Mouse (Mus musculus): ENCODE data around the gene Zcchc2. TPM values are rescaled to one million over a fixed set of nuclear protein-coding genes. Genes with fewer than 3 reads are reported as not detected.

Zcchc2 gene
- polyA plus RNA-seq, 1 experiment from 2014 or later, result 2.4 TPM

DNA sequence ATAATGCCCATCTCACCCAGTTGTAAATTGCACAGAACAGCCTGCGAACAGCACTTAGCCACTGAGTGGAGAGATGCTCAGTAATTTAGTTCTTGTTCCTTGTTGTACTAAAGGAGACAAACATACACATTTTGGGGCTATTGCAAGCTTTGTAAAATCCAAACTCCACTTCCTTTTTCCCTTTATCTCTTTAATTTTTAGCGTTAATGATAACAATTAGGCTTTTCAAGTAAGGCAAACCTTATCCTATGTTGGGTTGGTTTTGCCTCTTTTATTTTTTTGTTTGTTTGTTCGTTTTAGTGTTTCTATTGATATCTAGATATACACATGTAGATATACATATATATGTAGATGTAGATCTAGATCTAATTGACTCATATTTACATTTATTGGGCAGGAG lies 34.6 kb downstream of the Zcchc2 start:
- 86% methylated on average over 3 of the region's 3 CpGs for WGBS
- Histone ChIP-seq H3K9me3 (no peaks in the 10 kb centered on the region), H3K36me3 (peaks cover 59% of the 10 kb centered on the region), H3K27me3 (ENCODE audit: insufficient read depth, poor library complexity, severe bottlenecking) (no peaks in the 10 kb centered on the region), H3K27ac (no peak overlapping the region), H3K4me3 (no peak overlapping the region), H3K4me1 (no peaks in the 10 kb centered on the region)
- no peak for DNase-seq (ENCODE audit: low spot score)

DNA sequence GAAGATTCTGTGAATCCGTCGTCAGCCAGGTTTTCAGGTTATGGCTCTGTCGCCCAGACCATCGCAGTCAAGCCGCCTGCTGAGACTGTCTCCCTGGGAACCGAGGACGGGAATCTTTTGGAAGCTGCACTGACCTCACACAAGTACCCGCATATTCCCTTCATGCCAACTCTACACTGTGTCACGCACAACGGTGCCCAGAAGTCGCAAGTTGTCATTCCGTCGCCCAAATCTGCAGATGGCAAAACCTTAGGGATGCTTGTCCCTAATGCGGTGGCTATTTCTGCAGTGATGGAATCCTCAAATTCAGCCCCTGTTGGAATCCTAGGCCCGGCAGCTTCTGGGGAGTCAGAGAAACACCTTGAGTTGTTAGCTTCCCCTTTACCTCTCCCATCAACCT lies 39.6 kb downstream of the Zcchc2 start:
- peaks cover 41% of the 10 kb centered on the region for H3K36me3 ChIP-seq
- 91% methylated on average over 15 of the region's 15 CpGs for WGBS
- no peaks in the 10 kb centered on the region for H3K27me3 ChIP-seq (ENCODE audit: insufficient read depth, poor library complexity, severe bottlenecking)
- peaks cover under 1% of the 10 kb centered on the region; the same call in 1 of the 2 replicates for H3K4me1 ChIP-seq
- H3K9me3 ChIP-seq, result no peaks in the 10 kb centered on the region
- H3K27ac ChIP-seq, result no peak overlapping the region
- DNase-seq (ENCODE audit: low spot score), result no peak
- no peak overlapping the region for H3K4me3 ChIP-seq

DNA sequence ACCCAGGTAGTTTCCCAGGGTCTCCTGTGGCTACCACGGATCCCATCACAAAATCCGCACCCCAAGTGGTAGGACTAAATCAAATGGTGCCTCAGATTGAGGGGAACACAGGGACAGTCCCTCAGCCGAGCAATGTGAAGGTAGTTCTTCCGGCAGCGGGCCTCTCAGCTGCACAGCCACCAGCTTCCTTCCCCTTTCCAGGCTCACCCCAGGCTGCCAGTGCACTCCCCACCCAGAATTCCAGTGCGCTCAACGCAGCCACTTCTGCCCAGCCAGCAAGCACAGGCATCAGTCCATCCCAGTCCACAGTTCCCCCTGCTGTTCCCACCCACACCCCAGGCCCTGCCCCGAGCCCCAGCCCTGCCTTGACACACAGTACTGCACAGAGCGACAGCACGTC lies 40.1 kb downstream of the Zcchc2 start:
- 89% methylated on average over 10 of the region's 10 CpGs for WGBS
- Histone ChIP-seq H3K36me3 (peaks cover 41% of the 10 kb centered on the region), H3K27ac (no peak overlapping the region), H3K27me3 (ENCODE audit: insufficient read depth, poor library complexity, severe bottlenecking) (no peaks in the 10 kb centered on the region), H3K4me3 (no peak overlapping the region), H3K4me1 (peaks cover 6% of the 10 kb centered on the region), H3K9me3 (no peaks in the 10 kb centered on the region)
- DNase-seq (ENCODE audit: low spot score), result no peak

DNA sequence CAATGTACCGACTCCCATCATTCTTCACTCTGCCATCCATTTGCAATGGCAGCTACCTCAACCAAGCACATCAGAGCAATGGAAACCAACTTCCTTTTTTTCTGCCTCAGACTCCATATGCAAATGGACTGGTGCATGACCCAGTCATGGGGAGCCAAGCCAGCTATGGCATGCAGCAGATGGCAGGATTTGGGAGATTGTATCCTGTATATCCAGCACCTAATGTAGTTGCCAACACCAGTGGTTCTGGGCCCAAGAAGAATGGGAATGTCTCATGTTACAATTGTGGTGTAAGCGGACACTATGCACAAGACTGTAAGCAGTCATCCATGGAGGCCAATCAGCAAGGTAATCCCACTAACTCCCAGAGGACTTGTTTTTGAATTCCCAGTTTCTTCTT lies 40.7 kb downstream of the Zcchc2 start:
- 94% methylated on average over 2 of the region's 2 CpGs for whole genome bisulfite sequencing
- peaks cover 10% of the 10 kb centered on the region for H3K4me1 ChIP-seq
- H3K27me3 ChIP-seq (ENCODE audit: insufficient read depth, poor library complexity, severe bottlenecking), result no peaks in the 10 kb centered on the region
- no peak overlapping the region for H3K27ac ChIP-seq
- H3K36me3 ChIP-seq, result peaks cover 40% of the 10 kb centered on the region
- no peak for DNase-seq (ENCODE audit: low spot score)
- no peak overlapping the region for H3K4me3 ChIP-seq
- no peaks in the 10 kb centered on the region for H3K9me3 ChIP-seq

DNA sequence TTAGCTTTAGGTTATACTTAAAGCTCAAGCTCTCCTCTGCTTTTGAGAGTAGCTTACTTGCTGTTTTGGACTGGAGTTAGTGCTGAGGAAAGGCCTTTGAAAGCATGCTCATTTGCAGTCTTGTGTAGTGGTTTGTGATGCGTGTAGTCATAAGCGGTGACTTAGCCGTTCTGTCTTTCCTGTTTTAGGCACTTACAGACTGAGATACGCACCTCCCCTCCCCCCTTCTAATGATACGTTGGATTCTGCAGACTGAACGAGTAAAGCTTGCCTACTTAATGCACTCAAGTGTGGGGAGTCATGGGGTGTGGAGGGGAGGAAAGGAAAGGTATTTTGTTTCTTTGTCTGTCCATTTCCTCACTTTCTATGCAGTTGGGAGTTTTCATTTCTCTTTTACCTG lies 41.7 kb downstream of the Zcchc2 start:
- no peak overlapping the region for H3K27ac ChIP-seq
- DNase-seq (ENCODE audit: low spot score), result no peak
- peaks cover 41% of the 10 kb centered on the region for H3K36me3 ChIP-seq
- no peaks in the 10 kb centered on the region for H3K27me3 ChIP-seq (ENCODE audit: insufficient read depth, poor library complexity, severe bottlenecking)
- H3K4me1 ChIP-seq, result peaks cover 10% of the 10 kb centered on the region
- WGBS, result 78% methylated on average over 6 of the region's 6 CpGs
- H3K9me3 ChIP-seq, result no peaks in the 10 kb centered on the region
- H3K4me3 ChIP-seq, result no peak overlapping the region

DNA sequence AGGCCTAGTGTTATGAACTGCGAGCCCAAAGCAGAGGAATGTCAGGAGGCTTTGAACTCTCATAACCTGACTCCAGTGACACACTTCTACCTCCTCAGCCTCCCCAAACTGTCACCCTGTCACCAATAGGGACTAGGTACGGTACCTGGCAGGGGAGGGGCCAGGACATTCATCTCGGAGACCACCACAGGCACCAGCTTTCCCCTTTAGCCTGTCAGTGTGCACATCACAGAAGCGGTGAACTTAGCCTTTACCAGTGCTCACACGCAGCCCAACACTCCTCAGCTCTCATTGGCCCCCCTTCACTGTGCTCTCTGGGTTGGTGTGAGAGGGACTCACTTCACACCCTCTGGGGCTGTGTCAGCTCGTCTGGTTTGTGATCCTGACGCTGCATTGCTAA lies 44.6 kb downstream of the Zcchc2 start:
- Histone ChIP-seq H3K9me3 (no peaks in the 10 kb centered on the region), H3K4me3 (no peak overlapping the region), H3K4me1 (peaks cover 25% of the 10 kb centered on the region), H3K27ac (no peak overlapping the region), H3K27me3 (ENCODE audit: insufficient read depth, poor library complexity, severe bottlenecking) (no peaks in the 10 kb centered on the region), H3K36me3 (peaks cover 29% of the 10 kb centered on the region)
- WGBS, result 68% methylated on average over 7 of the region's 7 CpGs
- DNase-seq (ENCODE audit: low spot score), result no peak

DNA sequence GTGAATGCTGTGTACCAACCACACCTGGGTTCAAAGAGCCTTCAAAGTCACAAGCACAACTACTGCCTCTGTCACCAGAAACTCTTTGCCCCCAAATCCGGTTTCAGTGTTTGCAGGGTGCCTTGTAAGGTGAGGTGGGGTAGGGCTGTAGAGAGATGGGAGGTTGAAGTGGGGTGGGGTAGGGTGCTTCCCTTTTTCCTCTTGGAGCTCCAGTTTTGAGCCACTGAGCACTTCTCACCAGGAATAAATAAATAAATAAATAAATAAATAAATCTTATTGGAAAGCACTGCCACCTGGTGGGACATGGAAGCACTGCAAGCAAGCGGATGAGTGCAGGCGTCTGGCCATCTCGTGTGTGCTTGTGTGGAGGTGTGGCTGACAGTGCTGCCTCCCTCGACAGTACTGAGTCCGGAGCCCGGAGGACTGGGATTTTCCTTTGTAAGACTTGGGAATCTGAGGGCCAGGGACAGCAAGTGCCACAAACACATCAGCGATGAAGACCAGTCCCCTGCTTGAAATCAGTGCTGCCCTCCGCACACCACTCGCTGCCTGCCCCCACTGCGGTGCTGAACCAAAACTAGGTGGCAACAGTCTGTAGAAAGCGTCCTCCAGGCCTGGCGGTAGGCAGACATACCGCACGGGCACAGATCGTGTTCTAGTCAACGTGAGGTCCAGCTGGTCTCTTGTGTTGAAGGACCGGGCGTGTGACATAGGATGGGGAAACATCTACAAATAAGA lies 46.8 kb downstream of the Zcchc2 start:
- WGBS, result 61% methylated on average over 19 of the region's 19 CpGs
- Histone ChIP-seq H3K4me1 (peaks cover 29% of the 10 kb centered on the region), H3K9me3 (no peaks in the 10 kb centered on the region), H3K27me3 (ENCODE audit: insufficient read depth, poor library complexity, severe bottlenecking) (no peaks in the 10 kb centered on the region), H3K4me3 (no peak overlapping the region), H3K36me3 (peaks cover 13% of the 10 kb centered on the region; the same call in 1 of the 2 replicates), H3K27ac (no peak overlapping the region)
- no peak for DNase-seq (ENCODE audit: low spot score)

DNA sequence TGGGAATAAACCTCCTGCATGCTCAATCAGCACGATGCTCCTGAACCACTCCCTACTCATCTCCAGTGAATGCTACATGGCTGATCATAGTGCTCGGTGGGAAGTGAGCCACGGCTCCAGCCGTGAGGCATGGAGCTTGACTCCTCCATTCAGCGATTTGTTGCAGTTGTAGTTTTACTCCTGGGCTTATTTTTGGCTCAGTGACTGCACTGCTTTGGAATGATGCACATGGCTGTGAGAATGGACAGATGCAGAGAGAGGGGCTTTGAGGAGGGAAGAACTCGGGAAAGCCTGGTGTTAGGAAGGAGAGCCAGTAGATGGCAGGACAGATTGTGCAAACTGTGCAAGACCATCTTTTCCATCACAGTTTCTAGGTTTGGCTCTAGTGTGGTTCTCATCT lies 49.1 kb downstream of the Zcchc2 start:
- peak; percentile 84 for DNase-seq (ENCODE audit: low spot score)
- WGBS, result 39% methylated on average over 6 of the region's 6 CpGs
- H3K27ac ChIP-seq, result peak overlapping the region; percentile 67
- H3K4me1 ChIP-seq, result peaks cover 33% of the 10 kb centered on the region
- H3K27me3 ChIP-seq (ENCODE audit: insufficient read depth, poor library complexity, severe bottlenecking), result no peaks in the 10 kb centered on the region
- H3K9me3 ChIP-seq, result no peaks in the 10 kb centered on the region
- peak overlapping the region; percentile 29; the same call in 1 of the 2 replicates for H3K4me3 ChIP-seq
- H3K36me3 ChIP-seq, result peaks cover 7% of the 10 kb centered on the region; the same call in 1 of the 2 replicates

DNA sequence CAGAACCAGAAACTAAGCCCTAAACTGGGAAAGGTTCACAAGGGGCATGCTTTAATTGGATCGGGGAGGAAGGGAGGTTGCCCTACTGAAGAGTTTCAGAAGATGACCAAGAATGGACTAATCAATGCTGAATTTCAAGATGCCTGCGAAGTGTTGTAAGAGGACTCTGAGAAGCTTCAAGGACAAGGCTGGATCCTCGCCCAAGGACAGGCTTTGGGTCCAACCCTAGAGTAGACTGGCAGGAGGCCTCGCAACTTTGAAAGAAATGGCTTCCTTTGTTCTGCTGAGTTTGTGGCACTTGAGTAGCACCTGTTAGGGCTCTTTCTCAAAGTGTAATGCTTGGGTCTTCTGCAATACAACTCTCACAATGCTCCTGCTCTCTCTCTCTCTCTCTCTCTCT lies 50.1 kb downstream of the Zcchc2 start:
- DNase-seq (ENCODE audit: low spot score), result no peak
- Histone ChIP-seq H3K27ac (0 out of 2 replicates have a peak overlapping the region, but pooled peaks have one; percentile 67), H3K4me1 (peaks cover 28% of the 10 kb centered on the region), H3K27me3 (ENCODE audit: insufficient read depth, poor library complexity, severe bottlenecking) (no peaks in the 10 kb centered on the region), H3K4me3 (no peak overlapping the region), H3K9me3 (no peaks in the 10 kb centered on the region), H3K36me3 (peaks cover 7% of the 10 kb centered on the region; the same call in 1 of the 2 replicates)
- 86% methylated on average over 4 of the region's 4 CpGs for WGBS

DNA sequence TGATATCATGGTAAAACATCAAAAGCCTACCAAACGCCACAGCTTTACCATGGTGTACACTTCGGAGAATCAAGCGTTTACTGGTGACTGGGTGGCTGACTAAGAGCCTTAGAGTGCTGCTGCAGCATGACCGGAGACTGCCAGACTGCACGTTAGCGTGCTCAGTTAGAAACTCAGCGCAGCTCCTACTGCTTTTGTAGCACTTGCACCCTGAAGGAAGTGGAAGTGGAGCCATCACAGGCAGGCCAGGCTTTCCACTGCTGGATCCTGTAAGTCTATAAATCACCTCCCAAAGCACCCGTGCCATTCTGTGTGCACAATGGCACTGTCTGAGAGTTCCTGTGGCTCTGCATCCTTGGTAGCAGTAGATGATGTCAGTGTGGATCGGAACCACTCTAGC lies 52.0 kb downstream of the Zcchc2 start:
- H3K27me3 ChIP-seq (ENCODE audit: insufficient read depth, poor library complexity, severe bottlenecking), result no peaks in the 10 kb centered on the region

DNA sequence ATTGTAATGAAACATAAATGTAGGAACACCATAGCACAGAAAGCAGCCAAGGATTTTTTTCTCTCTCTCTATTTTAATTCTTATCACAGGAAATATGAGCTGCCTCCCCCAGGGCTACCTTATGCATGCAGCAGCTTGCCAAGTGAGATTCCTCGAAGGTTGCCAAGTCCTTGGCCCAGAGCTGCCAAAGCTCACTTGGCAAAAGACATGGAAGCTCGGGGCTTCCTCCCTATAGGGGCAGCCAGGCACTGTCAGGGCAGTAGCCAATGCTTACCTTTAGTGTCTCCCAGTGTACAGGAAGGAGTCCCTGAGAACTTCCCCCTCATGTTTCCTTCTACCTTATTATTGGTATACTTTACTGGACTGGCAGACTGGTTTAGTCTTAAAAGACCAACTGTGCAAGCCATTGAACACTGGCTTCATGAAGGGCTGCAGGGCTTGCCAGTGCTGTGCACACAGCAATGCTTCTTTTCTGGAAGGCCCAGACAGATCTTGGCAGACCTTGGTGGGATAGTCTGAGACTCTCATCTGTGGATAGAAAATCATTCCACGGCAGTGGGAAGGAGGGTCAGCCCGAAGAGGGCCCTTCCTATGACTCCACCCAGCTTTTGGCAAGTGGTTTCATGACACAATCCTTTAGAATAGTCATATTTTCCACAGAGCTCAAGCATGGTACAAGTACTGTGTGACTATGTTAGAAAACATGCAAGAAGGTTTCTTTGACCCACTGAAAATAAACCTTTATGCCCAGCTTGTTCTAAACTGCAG lies 53.0 kb downstream of the Zcchc2 start:
- H3K4me3 ChIP-seq, result no peak overlapping the region
- H3K27ac ChIP-seq, result no peak overlapping the region
- H3K4me1 ChIP-seq, result peaks cover 20% of the 10 kb centered on the region
- DNase-seq (ENCODE audit: low spot score), result peak; percentile 59
- 73% methylated on average over 4 of the region's 4 CpGs for WGBS
- no peaks in the 10 kb centered on the region for H3K27me3 ChIP-seq (ENCODE audit: insufficient read depth, poor library complexity, severe bottlenecking)
- 0 out of 2 replicates have a peak, but pooled peaks cover 4% of the 10 kb centered on the region for H3K36me3 ChIP-seq
- H3K9me3 ChIP-seq, result no peaks in the 10 kb centered on the region

More for the DNA sequence above, 52.0 kb downstream of the Zcchc2 start:
- H3K27ac ChIP-seq, result no peak overlapping the region
- 0 out of 2 replicates have a peak, but pooled peaks cover 4% of the 10 kb centered on the region for H3K36me3 ChIP-seq
- DNase-seq (ENCODE audit: low spot score), result peak; percentile 35
- 87% methylated on average over 9 of the region's 9 CpGs for WGBS
- peaks cover 21% of the 10 kb centered on the region for H3K4me1 ChIP-seq
- H3K9me3 ChIP-seq, result no peaks in the 10 kb centered on the region
- H3K4me3 ChIP-seq, result no peak overlapping the region

DNA sequence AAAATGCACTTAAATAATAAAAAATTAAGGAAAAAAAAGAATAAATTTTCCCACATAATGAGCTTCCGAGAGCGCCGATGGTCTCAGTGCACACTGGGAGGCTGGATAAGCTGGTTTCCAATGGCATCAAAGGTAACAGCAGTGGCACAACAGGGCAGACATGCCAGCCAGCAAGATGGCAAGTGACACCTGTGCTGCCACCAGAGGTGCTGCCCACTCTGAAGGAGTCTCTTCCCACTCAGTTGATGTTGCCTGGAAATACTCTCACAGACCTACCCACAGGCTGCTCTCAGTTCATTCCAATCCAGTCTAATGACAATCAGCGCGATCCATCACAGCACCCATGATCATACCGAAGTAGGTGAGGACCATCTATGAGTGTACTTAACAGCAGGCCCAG lies 58.8 kb downstream of the Zcchc2 start:
- no peak overlapping the region for H3K27ac ChIP-seq
- DNase-seq (ENCODE audit: low spot score), result peak; percentile 61
- no peaks in the 10 kb centered on the region for H3K36me3 ChIP-seq
- no peaks in the 10 kb centered on the region for H3K4me1 ChIP-seq
- 98% methylated on average over 6 of the region's 6 CpGs for WGBS
- no peak overlapping the region for H3K4me3 ChIP-seq
- H3K9me3 ChIP-seq, result no peaks in the 10 kb centered on the region
- H3K27me3 ChIP-seq (ENCODE audit: insufficient read depth, poor library complexity, severe bottlenecking), result no peaks in the 10 kb centered on the region

DNA sequence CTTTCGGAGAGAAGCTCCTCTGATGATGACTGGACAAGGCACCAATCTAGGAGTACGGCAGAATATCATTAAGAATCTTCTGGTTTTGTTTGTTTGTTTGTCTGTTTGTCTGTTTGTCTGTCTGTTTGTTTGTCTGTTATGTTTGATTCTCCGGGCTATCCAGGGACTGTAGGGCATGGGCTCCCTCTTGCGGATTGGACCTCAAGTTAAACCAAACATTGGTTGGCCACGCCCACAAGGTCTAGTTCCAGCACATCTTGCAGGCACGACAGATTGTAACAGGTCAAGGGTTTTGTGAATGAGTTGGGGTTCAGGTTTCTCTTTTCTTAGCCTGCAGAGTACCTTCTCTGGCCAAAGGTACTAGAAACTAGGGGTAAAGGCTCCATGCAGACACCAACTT lies 64.8 kb downstream of the Zcchc2 start:
- Histone ChIP-seq H3K4me1 (no peaks in the 10 kb centered on the region), H3K9me3 (no peaks in the 10 kb centered on the region), H3K4me3 (no peak overlapping the region), H3K27me3 (ENCODE audit: insufficient read depth, poor library complexity, severe bottlenecking) (no peaks in the 10 kb centered on the region), H3K27ac (no peak overlapping the region), H3K36me3 (no peaks in the 10 kb centered on the region)
- 71% methylated on average over 6 of the region's 6 CpGs for WGBS
- no peak for DNase-seq (ENCODE audit: low spot score)
